ENCODE assay signal across 20 mouse cellular contexts in the genomic region with DNA sequence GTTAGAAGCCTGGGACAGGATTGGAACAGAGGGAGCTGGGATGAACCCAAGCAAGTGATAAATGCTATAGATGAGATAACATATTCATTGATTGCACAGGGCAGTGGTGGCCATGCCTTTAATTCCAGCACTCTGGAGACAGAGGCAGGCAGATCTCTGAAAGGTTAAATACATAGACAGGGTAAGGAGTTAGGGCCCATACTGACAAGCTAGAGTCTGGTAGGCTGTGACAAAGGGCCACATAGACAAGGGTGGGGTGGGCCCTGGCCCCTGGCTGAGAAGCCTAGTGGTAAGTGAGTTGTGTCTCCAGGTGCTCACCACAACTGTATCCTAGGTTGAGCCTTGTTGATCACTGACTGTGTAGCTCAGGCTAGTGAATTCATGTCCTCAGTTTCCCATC. TPM values are rescaled to one million over a fixed set of nuclear protein-coding genes. Genes with fewer than 3 reads are reported as not detected.
DNase-seq lines count a peak whose midpoint lies in the region; TF ChIP-seq lines count a peak whose summit lies in the region.
"Had no signal": no experiment of that assay in that cellular context is flagged by ENCODE, and none has a peak within 500 bp of the region (broad histone marks: within the 10 kb centered on the region; RNA-seq: fewer than 3 reads in every experiment).

No protein-coding gene starts in this region.

- H3K4me1 ChIP-seq in kidney, adult 2 months (ENCODE audit: control insufficient read depth, insufficient read depth, low read length): peaks cover 9% of the 10 kb centered on the region; the same call in 1 of the 2 replicates
- peaks cover 31% of the 10 kb centered on the region for H3K4me1 ChIP-seq in testis, adult 2 months (ENCODE audit: control insufficient read depth, insufficient read depth, low read length)

- no peak overlapping the region for H3K4me3 ChIP-seq in kidney, adult 2 months (ENCODE audit: insufficient read depth, low read depth, low read length)
- no peak overlapping the region for H3K4me3 ChIP-seq in testis, adult 2 months (ENCODE audit: control insufficient read depth, low read depth, low read length)
- H3K4me3 ChIP-seq: forebrain, embryonic 15.5 days; heart, embryonic 12.5 days; hindbrain, embryonic 13.5 days; liver, embryonic 13.5 days had no signal

- H3K27ac ChIP-seq in kidney, adult 2 months (ENCODE audit: insufficient read depth, low read depth, low read length): peak overlapping the region; percentile 29; the same call in 1 of the 2 replicates
- peak overlapping the region; percentile 67 for H3K27ac ChIP-seq in testis, adult 2 months (ENCODE audit: control insufficient read depth, insufficient read depth, low read depth, low read length)
- H3K27ac ChIP-seq: liver, embryonic 13.5 days had no signal

- TF ChIP-seq CTCF in kidney, adult 2 months (conservative IDR thresholded peaks at IDR 0.05; ENCODE audit: insufficient read depth, insufficient read length, low read depth, low read length): no peak
- TF ChIP-seq CTCF in testis, adult 2 months (IDR thresholded peaks at IDR 0.05; ENCODE audit: control insufficient read depth, insufficient read depth, insufficient replicate concordance, low read depth, low read length): no peak

- intact Hi-C loops in gastrocnemius, postnatal 14 days (cut with DNase I; ENCODE audit: low total_unique reads): loop anchor here (10.0 kb wide), 1 partner anchor 182 kb away; no protein-coding TSS in a partner anchor

- H3K27me3 ChIP-seq in kidney, adult 2 months (replicated peaks; ENCODE audit: control insufficient read depth, insufficient read depth, low read length): no peaks in the 10 kb centered on the region
- H3K27me3 ChIP-seq in testis, adult 2 months (ENCODE audit: control insufficient read depth, insufficient read depth, low read length): no peaks in the 10 kb centered on the region
- H3K27me3 ChIP-seq: forebrain, embryonic 15.5 days; heart, embryonic 12.5 days; hindbrain, embryonic 13.5 days had no signal

- DNase-seq in gastrocnemius, postnatal 25 days: peak; percentile 4
- no peak for DNase-seq in gastrocnemius, postnatal 14 days
- no peak for DNase-seq in kidney, adult 2 months
- DNase-seq in kidney, adult 8-10 months: no peak
- DNase-seq in testis, postnatal 14 days (ENCODE audit: low spot score): no peak
- no peak for DNase-seq in cerebellum, adult 18-20 months
- DNase-seq: adrenal gland, postnatal 36 days; cerebellum, postnatal 10 days; kidney, postnatal 4 days; layer of hippocampus, adult 9-11 months; liver, embryonic 13.5 days; lung, adult 2 months; lung, postnatal 14 days had no signal

- H3K36me3 ChIP-seq in kidney, adult 2 months (ENCODE audit: control insufficient read depth, insufficient read depth, low read length): no peaks in the 10 kb centered on the region
- H3K36me3 ChIP-seq in testis, adult 2 months (ENCODE audit: control insufficient read depth, insufficient read depth, low read length): no peaks in the 10 kb centered on the region
- H3K36me3 ChIP-seq: forebrain, embryonic 15.5 days; heart, embryonic 12.5 days; hindbrain, embryonic 13.5 days; liver, embryonic 13.5 days had no signal

- TF ChIP-seq POLR2A in kidney, adult 2 months (IDR thresholded peaks at IDR 0.05; ENCODE audit: low read depth, low read length): no peak
- no peak for TF ChIP-seq POLR2A in testis, adult 2 months (IDR thresholded peaks at IDR 0.05; ENCODE audit: control insufficient read depth, low read depth, low read length)

RNA-seq across cellular contexts. Expression of a gene that starts 7.6 kb away (rescaled TPM):
- 1 to 10 TPM; 2.3 TPM for total RNA-seq in gastrocnemius, postnatal 25 days (2021)
- 1 to 10 TPM; 5.0 to 5.9 TPM for total RNA-seq in gastrocnemius, postnatal 14 days (2021)
- 1.2 and 1.3 TPM in 2 replicates for polyA plus RNA-seq in kidney, adult 2 months (2012; rRNA removed)
- polyA plus RNA-seq in testis, adult 2 months (2012; rRNA removed): 0.51 TPM in 1 of 2 replicates, not detected in the other
- total RNA-seq: megakaryocyte progenitor cell, adult 5-6 weeks; monocyte, adult 5-6 weeks had no signal
- polyA plus RNA-seq: embryonic facial prominence, embryonic 11.5 days had no signal
